Mouse (Mus musculus): ENCODE results near the gene H2afy. TPM values are rescaled to one million over a fixed set of nuclear protein-coding genes. Genes with fewer than 3 reads are reported as not detected.

The H2afy gene
- polyA plus RNA-seq, 1 experiment from 2014 or later = 440 TPM

- no peak overlapping the region for H3K4me2 ChIP-seq (replicated peaks; ENCODE audit: low read depth, low read length)
- H3K9ac ChIP-seq (ENCODE audit: low read depth, low read length) = no peak overlapping the region
- no peaks in the 10 kb centered on the region for H3K9me3 ChIP-seq (ENCODE audit: control insufficient read depth, low read length)
- no peak overlapping the region for H3K27ac ChIP-seq (ENCODE audit: low read depth, low read length)
- ATAC-seq (ENCODE audit: low FRiP score, low TSS enrichment) = no peak
- H3K4me3 ChIP-seq (ENCODE audit: low read length) = no peak overlapping the region
- H3K4me1 ChIP-seq (ENCODE audit: control insufficient read depth, insufficient read depth, low read length) = peaks cover 71% of the 10 kb centered on the region
- peaks cover 11% of the 10 kb centered on the region; the same call in 1 of the 2 replicates for H3K36me3 ChIP-seq (ENCODE audit: control insufficient read depth, insufficient read depth, low read length)
- no peaks in the 10 kb centered on the region for H3K27me3 ChIP-seq (ENCODE audit: control insufficient read depth, insufficient read depth, low read length)
- WGBS = 53% methylated on average over 19 of the region's 19 CpGs
These were observed 25.2 kb downstream of the H2afy start for GRCm38 (mm10) chr13:56110694-56111531.

GRCm38 (mm10) chr13:56109703-56110102 lies 26.5 kb downstream of the H2afy start:
- peak overlapping the region; percentile 43; the same call in 1 of the 2 replicates for H3K27ac ChIP-seq (ENCODE audit: low read depth, low read length)
- no peaks in the 10 kb centered on the region for H3K9me3 ChIP-seq (ENCODE audit: control insufficient read depth, low read length)
- H3K4me1 ChIP-seq (ENCODE audit: control insufficient read depth, insufficient read depth, low read length) = peaks cover 60% of the 10 kb centered on the region
- H3K4me2 ChIP-seq (replicated peaks; ENCODE audit: low read depth, low read length) = no peak overlapping the region
- H3K9ac ChIP-seq (ENCODE audit: low read depth, low read length) = peak overlapping the region; percentile 12; the same call in 1 of the 2 replicates
- H3K27me3 ChIP-seq (ENCODE audit: control insufficient read depth, insufficient read depth, low read length) = no peaks in the 10 kb centered on the region
- no peak for ATAC-seq (ENCODE audit: low FRiP score, low TSS enrichment)
- H3K4me3 ChIP-seq (ENCODE audit: low read length) = no peak overlapping the region
- peaks cover 21% of the 10 kb centered on the region; the same call in 1 of the 2 replicates for H3K36me3 ChIP-seq (ENCODE audit: control insufficient read depth, insufficient read depth, low read length)
- WGBS = 65% methylated on average over 4 of the region's 4 CpGs

GRCm38 (mm10) chr13:56108849-56109519 lies 27.2 kb downstream of the H2afy start:
- no peak overlapping the region for H3K4me3 ChIP-seq (ENCODE audit: low read length)
- WGBS = 39% methylated on average over 17 of the region's 17 CpGs
- H3K4me2 ChIP-seq (replicated peaks; ENCODE audit: low read depth, low read length) = no peak overlapping the region
- H3K9ac ChIP-seq (ENCODE audit: low read depth, low read length) = 0 out of 2 replicates have a peak overlapping the region, but pooled peaks have one; percentile 12
- peak; percentile 66 for ATAC-seq (ENCODE audit: low FRiP score, low TSS enrichment)
- H3K36me3 ChIP-seq (ENCODE audit: control insufficient read depth, insufficient read depth, low read length) = peaks cover 28% of the 10 kb centered on the region; the same call in 1 of the 2 replicates
- H3K9me3 ChIP-seq (ENCODE audit: control insufficient read depth, low read length) = no peaks in the 10 kb centered on the region
- peaks cover 59% of the 10 kb centered on the region for H3K4me1 ChIP-seq (ENCODE audit: control insufficient read depth, insufficient read depth, low read length)
- H3K27me3 ChIP-seq (ENCODE audit: control insufficient read depth, insufficient read depth, low read length) = no peaks in the 10 kb centered on the region
- H3K27ac ChIP-seq (ENCODE audit: low read depth, low read length) = peak overlapping the region; percentile 43; the same call in 1 of the 2 replicates

GRCm38 (mm10) chr13:56104971-56105391 lies 31.2 kb downstream of the H2afy start:
- peaks cover 25% of the 10 kb centered on the region for H3K4me1 ChIP-seq (ENCODE audit: control insufficient read depth, insufficient read depth, low read length)
- no peaks in the 10 kb centered on the region for H3K27me3 ChIP-seq (ENCODE audit: control insufficient read depth, insufficient read depth, low read length)
- WGBS = 82% methylated on average over 6 of the region's 6 CpGs
- no peaks in the 10 kb centered on the region for H3K9me3 ChIP-seq (ENCODE audit: control insufficient read depth, low read length)
- no peak for ATAC-seq (ENCODE audit: low FRiP score, low TSS enrichment)
- peaks cover 41% of the 10 kb centered on the region for H3K36me3 ChIP-seq (ENCODE audit: control insufficient read depth, insufficient read depth, low read length)
- no peak overlapping the region for H3K4me3 ChIP-seq (ENCODE audit: low read length)
- no peak overlapping the region for H3K9ac ChIP-seq (ENCODE audit: low read depth, low read length)
- H3K27ac ChIP-seq (ENCODE audit: low read depth, low read length) = no peak overlapping the region
- no peak overlapping the region for H3K4me2 ChIP-seq (replicated peaks; ENCODE audit: low read depth, low read length)

GRCm38 (mm10) chr13:56103796-56104746 lies 32.1 kb downstream of the H2afy start:
- H3K4me3 ChIP-seq (ENCODE audit: low read length) = no peak overlapping the region
- H3K9me3 ChIP-seq (ENCODE audit: control insufficient read depth, low read length) = no peaks in the 10 kb centered on the region
- WGBS = 94% methylated on average over 26 of the region's 26 CpGs
- ATAC-seq (ENCODE audit: low FRiP score, low TSS enrichment) = no peak
- H3K4me1 ChIP-seq (ENCODE audit: control insufficient read depth, insufficient read depth, low read length) = peaks cover 16% of the 10 kb centered on the region
- no peak overlapping the region for H3K9ac ChIP-seq (ENCODE audit: low read depth, low read length)
- H3K27ac ChIP-seq (ENCODE audit: low read depth, low read length) = no peak overlapping the region
- H3K4me2 ChIP-seq (replicated peaks; ENCODE audit: low read depth, low read length) = no peak overlapping the region
- no peaks in the 10 kb centered on the region for H3K27me3 ChIP-seq (ENCODE audit: control insufficient read depth, insufficient read depth, low read length)
- peaks cover 45% of the 10 kb centered on the region for H3K36me3 ChIP-seq (ENCODE audit: control insufficient read depth, insufficient read depth, low read length)

- peaks cover 6% of the 10 kb centered on the region; the same call in 1 of the 2 replicates for H3K4me1 ChIP-seq (ENCODE audit: control insufficient read depth, insufficient read depth, low read length)
- WGBS = 83% methylated on average over 9 of the region's 9 CpGs
- H3K27me3 ChIP-seq (ENCODE audit: control insufficient read depth, insufficient read depth, low read length) = no peaks in the 10 kb centered on the region
- H3K9me3 ChIP-seq (ENCODE audit: control insufficient read depth, low read length) = no peaks in the 10 kb centered on the region
- peaks cover 55% of the 10 kb centered on the region for H3K36me3 ChIP-seq (ENCODE audit: control insufficient read depth, insufficient read depth, low read length)
- H3K4me2 ChIP-seq (replicated peaks; ENCODE audit: low read depth, low read length) = no peak overlapping the region
- no peak overlapping the region for H3K9ac ChIP-seq (ENCODE audit: low read depth, low read length)
- H3K27ac ChIP-seq (ENCODE audit: low read depth, low read length) = no peak overlapping the region; the same call in 1 of the 2 replicates
- no peak for ATAC-seq (ENCODE audit: low FRiP score, low TSS enrichment)
- no peak overlapping the region for H3K4me3 ChIP-seq (ENCODE audit: low read length)
These were observed 34.0 kb downstream of the H2afy start for GRCm38 (mm10) chr13:56102160-56102559.

- Histone ChIP-seq H3K36me3 (ENCODE audit: control insufficient read depth, insufficient read depth, low read length) (peaks cover 63% of the 10 kb centered on the region), H3K9me3 (ENCODE audit: control insufficient read depth, low read length) (no peaks in the 10 kb centered on the region), H3K9ac (ENCODE audit: low read depth, low read length) (no peak overlapping the region), H3K4me3 (ENCODE audit: low read length) (no peak overlapping the region), H3K27ac (ENCODE audit: low read depth, low read length) (no peak overlapping the region), H3K4me1 (ENCODE audit: control insufficient read depth, insufficient read depth, low read length) (peaks cover 12% of the 10 kb centered on the region), H3K27me3 (ENCODE audit: control insufficient read depth, insufficient read depth, low read length) (no peaks in the 10 kb centered on the region), H3K4me2 (replicated peaks; ENCODE audit: low read depth, low read length) (no peak overlapping the region)
- 79% methylated on average over 18 of the region's 18 CpGs for WGBS
- peak; percentile 35; the same call in 1 of the 2 replicates for ATAC-seq (ENCODE audit: low FRiP score, low TSS enrichment)
These were observed 40.5 kb downstream of the H2afy start for GRCm38 (mm10) chr13:56095601-56096195.

GRCm38 (mm10) chr13:56094544-56094943 lies 41.6 kb downstream of the H2afy start:
- Histone ChIP-seq H3K9me3 (ENCODE audit: control insufficient read depth, low read length) (no peaks in the 10 kb centered on the region), H3K4me3 (ENCODE audit: low read length) (no peak overlapping the region), H3K4me2 (replicated peaks; ENCODE audit: low read depth, low read length) (no peak overlapping the region), H3K4me1 (ENCODE audit: control insufficient read depth, insufficient read depth, low read length) (peaks cover 12% of the 10 kb centered on the region), H3K36me3 (ENCODE audit: control insufficient read depth, insufficient read depth, low read length) (peaks cover 67% of the 10 kb centered on the region), H3K27me3 (ENCODE audit: control insufficient read depth, insufficient read depth, low read length) (no peaks in the 10 kb centered on the region), H3K9ac (ENCODE audit: low read depth, low read length) (no peak overlapping the region), H3K27ac (ENCODE audit: low read depth, low read length) (peak overlapping the region; percentile 63; the same call in 1 of the 2 replicates)
- no peak for ATAC-seq (ENCODE audit: low FRiP score, low TSS enrichment)
- 56% methylated on average over 8 of the region's 8 CpGs for whole genome bisulfite sequencing

Measured in kidney, embryonic 14.5 days (tissue).